Mouse (Mus musculus) forebrain, embryonic 16.5 days (tissue): Measurements from ENCODE around the gene Gmds. TPM values are rescaled to one million over a fixed set of nuclear protein-coding genes. Genes with fewer than 3 reads are reported as not detected.

ENCODE experiments used
- ATAC-seq: fragments of 200-750 bp; cut with Nextera tagmentation; 2 replicates; pipeline ENCODE4 v1.8.0; 2017; ENCODE audit warnings: mild to moderate bottlenecking, moderate library complexity
- H3K27ac ChIP-seq: fragments of 300-500 bp; sonication (generic); 2 replicates; pipeline ENCODE4 v1.5.1; 2014; ENCODE audit warnings: low read length, control low read depth
- H3K27me3 ChIP-seq: fragments of 300-500 bp; sonication (generic); replicated peaks from 2 replicates; pipeline ENCODE4 v1.6.1; 2014; ENCODE audit warnings: low read length; ENCODE audit not compliant: control insufficient read depth, insufficient read depth
- H3K36me3 ChIP-seq: fragments of 300-500 bp; sonication (generic); 2 replicates; pipeline ENCODE4 v1.6.1; 2014; ENCODE audit not compliant: control insufficient read depth, insufficient read depth
- H3K4me1 ChIP-seq: fragments of 300-500 bp; sonication (generic); replicated peaks from 2 replicates; pipeline ENCODE4 v1.6.1; 2014; ENCODE audit warnings: low read length; ENCODE audit not compliant: control insufficient read depth, insufficient read depth
- H3K4me2 ChIP-seq: fragments of 300-500 bp; sonication (generic); 2 replicates; pipeline ENCODE4 v1.6.1; 2014; ENCODE audit warnings: mild to moderate bottlenecking, low read length, control low read depth
- H3K4me3 ChIP-seq: fragments of 300-500 bp; sonication (generic); replicated peaks from 2 replicates; pipeline ENCODE4 v1.5.1; 2014; ENCODE audit warnings: mild to moderate bottlenecking, low read length, control low read depth
- H3K9ac ChIP-seq: fragments of 300-500 bp; sonication (generic); replicated peaks from 2 replicates; pipeline ENCODE4 v1.6.1; 2014; ENCODE audit warnings: low read depth, low read length, control low read depth
- H3K9me3 ChIP-seq: fragments of 300-500 bp; sonication (generic); 2 replicates; pipeline ENCODE4 v1.6.1; 2016; ENCODE audit warnings: low read length; ENCODE audit not compliant: control insufficient read depth
- WGBS: fragments of 180-500 bp; shearing (Covaris S2); extraction: QIAGEN DNeasy Blood & Tissue Kit; methylation state at CpG from one replicate; pipeline ENCODE4 v1.1.7; 2014; 5-methylcytosine and 5-hydroxymethylcytosine counted together
- polyA plus RNA-seq: library from polyadenylated mRNA; unstranded; fragments of >200 nt; fragmentation: Nextera tagmentation; extraction: Ambion mirVana; gene quantifications from 2 replicates; pipeline ENCODE4 v1.2.1, GENCODE M21; 2015

The Gmds gene
- polyA plus RNA-seq, 1 experiment from 2014 or later = 35.8 TPM

GRCm38 (mm10) chr13:31798075-31798474 is 540.5 kb downstream of the Gmds start:
- Histone ChIP-seq H3K27me3 (peaks cover 45% of the 10 kb centered on the region), H3K9ac (no peak overlapping the region), H3K36me3 (no peaks in the 10 kb centered on the region), H3K4me1 (peaks cover 14% of the 10 kb centered on the region), H3K4me2 (no peak overlapping the region), H3K27ac (no peak overlapping the region), H3K9me3 (no peaks in the 10 kb centered on the region), H3K4me3 (no peak overlapping the region)
- ATAC-seq = no peak
- 36% methylated on average over 9 of the region's 9 CpGs for WGBS

DNA sequence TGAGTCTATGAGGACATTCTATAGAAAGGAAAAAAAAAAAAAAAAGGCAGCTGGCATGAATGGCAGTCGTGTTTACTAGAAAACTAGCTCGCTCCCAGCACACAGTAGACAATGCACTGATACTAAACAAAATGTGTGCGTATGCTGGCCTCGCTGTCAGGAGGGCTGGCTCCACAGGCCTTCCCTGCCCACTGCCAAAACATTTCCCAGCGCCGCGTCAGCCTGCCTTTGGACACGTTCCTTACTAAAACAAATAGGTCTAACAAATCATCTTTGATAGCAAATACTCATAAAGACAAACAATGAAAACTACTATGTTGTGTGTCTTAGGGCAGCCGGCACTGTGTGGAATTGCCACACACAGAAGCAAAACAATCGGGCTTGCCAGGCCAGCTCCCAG is 541.2 kb downstream of the Gmds start:
- Histone ChIP-seq H3K27ac (no peak overlapping the region), H3K4me2 (no peak overlapping the region), H3K36me3 (no peaks in the 10 kb centered on the region), H3K9ac (no peak overlapping the region), H3K9me3 (no peaks in the 10 kb centered on the region), H3K4me1 (peaks cover 14% of the 10 kb centered on the region), H3K4me3 (no peak overlapping the region), H3K27me3 (peaks cover 40% of the 10 kb centered on the region)
- 33% methylated on average over 10 of the region's 10 CpGs for WGBS
- ATAC-seq = no peak

- no peak overlapping the region for H3K4me2 ChIP-seq
- H3K4me3 ChIP-seq = no peak overlapping the region
- WGBS = 57% methylated on average over 5 of the region's 5 CpGs
- no peaks in the 10 kb centered on the region for H3K36me3 ChIP-seq
- ATAC-seq = no peak; the same call in 1 of the 2 replicates
- no peaks in the 10 kb centered on the region for H3K9me3 ChIP-seq
- peaks cover 4% of the 10 kb centered on the region; the same call in 1 of the 2 replicates for H3K27me3 ChIP-seq
- H3K4me1 ChIP-seq = peaks cover 2% of the 10 kb centered on the region; the same call in 1 of the 2 replicates
- no peak overlapping the region for H3K27ac ChIP-seq
- no peak overlapping the region for H3K9ac ChIP-seq
Measured at GRCm38 (mm10) chr13:31793163-31793562, 545.4 kb downstream of the Gmds start.

DNA sequence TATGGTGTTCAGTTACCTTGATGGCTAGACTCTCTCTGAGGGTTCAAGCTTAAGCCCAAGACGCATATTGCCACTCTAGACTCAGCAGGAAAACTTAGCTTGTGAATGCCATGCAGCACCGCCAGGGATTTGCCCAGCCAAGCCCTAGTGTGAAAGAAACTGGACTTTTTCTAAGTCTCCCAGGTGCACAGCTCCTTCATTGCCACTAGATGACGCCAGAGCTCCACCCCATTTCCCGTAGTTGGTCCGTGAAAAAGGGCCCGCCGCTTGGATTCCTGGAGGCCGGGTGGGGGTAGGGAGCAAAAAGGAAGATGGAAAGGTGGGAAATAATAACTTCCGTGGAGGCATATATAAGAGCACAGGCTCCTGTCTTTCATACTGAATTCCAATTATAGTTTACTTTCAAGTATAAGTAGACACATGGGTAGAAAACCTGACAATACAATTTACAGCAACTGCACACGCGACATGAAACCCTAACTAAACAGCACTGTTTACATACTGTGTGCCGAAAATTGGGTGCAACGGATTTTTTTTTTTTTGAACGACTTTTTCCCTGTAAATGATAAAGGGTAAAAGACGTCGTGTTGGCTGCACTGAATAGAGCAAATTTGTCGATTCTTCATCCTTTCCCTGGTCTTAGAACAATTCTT is 545.9 kb downstream of the Gmds start:
- H3K27me3 ChIP-seq = peaks cover 4% of the 10 kb centered on the region; the same call in 1 of the 2 replicates
- no peak overlapping the region for H3K9ac ChIP-seq
- whole genome bisulfite sequencing = 18% methylated on average over 17 of the region's 17 CpGs
- H3K4me1 ChIP-seq = peaks cover 2% of the 10 kb centered on the region; the same call in 1 of the 2 replicates
- no peaks in the 10 kb centered on the region for H3K36me3 ChIP-seq
- H3K9me3 ChIP-seq = no peaks in the 10 kb centered on the region
- H3K4me3 ChIP-seq = no peak overlapping the region
- peak overlapping the region; percentile 23 for H3K4me2 ChIP-seq
- ATAC-seq = peak; percentile 66
- no peak overlapping the region for H3K27ac ChIP-seq

DNA sequence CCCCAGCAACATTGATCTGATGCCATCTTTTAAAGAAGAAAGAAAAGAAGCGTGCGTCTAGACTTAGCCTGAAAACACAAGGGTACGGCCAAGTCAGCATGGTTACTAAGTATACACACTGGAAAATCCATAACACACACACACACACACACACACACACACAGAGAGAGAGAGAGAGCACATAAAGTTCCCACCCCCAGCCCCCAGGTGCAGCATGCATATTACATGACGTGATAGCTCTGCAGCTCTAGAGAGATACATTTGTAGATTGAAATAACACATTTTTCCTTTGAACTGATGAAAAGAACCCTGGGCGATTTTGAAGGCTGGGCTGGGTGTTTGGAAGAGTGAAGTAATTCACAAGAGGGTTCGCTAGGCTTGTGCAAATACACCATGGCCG is 553.8 kb downstream of the Gmds start:
- no peak overlapping the region for H3K4me2 ChIP-seq
- H3K27ac ChIP-seq = no peak overlapping the region
- no peaks in the 10 kb centered on the region for H3K27me3 ChIP-seq
- WGBS = 83% methylated on average over 7 of the region's 7 CpGs
- no peak overlapping the region for H3K4me3 ChIP-seq
- ATAC-seq = no peak
- no peaks in the 10 kb centered on the region for H3K9me3 ChIP-seq
- H3K4me1 ChIP-seq = no peaks in the 10 kb centered on the region
- H3K36me3 ChIP-seq = no peaks in the 10 kb centered on the region
- H3K9ac ChIP-seq = no peak overlapping the region

- no peak overlapping the region for H3K4me2 ChIP-seq
- WGBS = 86% methylated on average over 2 of the region's 2 CpGs
- H3K27me3 ChIP-seq = no peaks in the 10 kb centered on the region
Measured at GRCm38 (mm10) chr13:31782063-31782462, 556.5 kb downstream of the Gmds start.

DNA sequence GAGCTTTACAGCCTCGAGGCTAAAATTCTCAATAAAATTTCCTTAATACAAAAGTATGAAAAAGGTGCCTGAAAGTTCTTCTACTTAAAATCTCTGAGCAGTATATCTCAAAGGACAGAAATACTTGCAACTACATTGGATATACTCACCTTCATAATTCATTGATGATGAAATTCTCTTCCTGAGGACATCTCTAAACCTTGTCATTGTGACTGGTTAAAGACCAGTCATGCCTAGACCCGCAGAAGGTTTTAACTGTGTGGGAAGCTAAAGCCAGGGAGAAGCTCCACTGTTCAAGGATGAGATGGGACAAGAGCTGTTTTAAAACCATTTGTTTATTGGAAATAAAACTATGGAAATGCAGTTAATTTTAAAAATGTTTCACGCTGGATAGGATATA is 558.2 kb downstream of the Gmds start:
- Histone ChIP-seq H3K9ac (no peak overlapping the region), H3K9me3 (no peaks in the 10 kb centered on the region), H3K4me2 (no peak overlapping the region), H3K4me1 (0 out of 2 replicates have a peak, but pooled peaks cover 2% of the 10 kb centered on the region), H3K4me3 (no peak overlapping the region), H3K27me3 (no peaks in the 10 kb centered on the region), H3K36me3 (no peaks in the 10 kb centered on the region), H3K27ac (no peak overlapping the region)
- 92% methylated on average over 3 of the region's 3 CpGs for WGBS
- ATAC-seq = no peak

More at GRCm38 (mm10) chr13:31782063-31782462, 556.5 kb downstream of the Gmds start:
- Histone ChIP-seq H3K36me3 (no peaks in the 10 kb centered on the region), H3K4me1 (no peaks in the 10 kb centered on the region), H3K27ac (no peak overlapping the region), H3K4me3 (no peak overlapping the region), H3K9me3 (no peaks in the 10 kb centered on the region), H3K9ac (no peak overlapping the region)
- ATAC-seq = no peak

GRCm38 (mm10) chr13:31779281-31779981 is 559.1 kb downstream of the Gmds start:
- Histone ChIP-seq H3K4me1 (0 out of 2 replicates have a peak, but pooled peaks cover 2% of the 10 kb centered on the region), H3K9ac (no peak overlapping the region), H3K27ac (no peak overlapping the region), H3K9me3 (no peaks in the 10 kb centered on the region), H3K36me3 (no peaks in the 10 kb centered on the region), H3K4me2 (no peak overlapping the region), H3K27me3 (no peaks in the 10 kb centered on the region), H3K4me3 (no peak overlapping the region)
- no peak for ATAC-seq
- WGBS = 79% methylated on average over 17 of the region's 17 CpGs

GRCm38 (mm10) chr13:31775762-31776161 is 562.8 kb downstream of the Gmds start:
- no peaks in the 10 kb centered on the region for H3K36me3 ChIP-seq
- ATAC-seq = 0 out of 2 replicates have a peak, but pooled peaks have one; percentile 26
- WGBS = 50% methylated on average over 5 of the region's 5 CpGs

More at GRCm38 (mm10) chr13:31775762-31776161, 562.8 kb downstream of the Gmds start:
- Histone ChIP-seq H3K4me1 (0 out of 2 replicates have a peak, but pooled peaks cover 2% of the 10 kb centered on the region), H3K4me3 (no peak overlapping the region), H3K9me3 (no peaks in the 10 kb centered on the region), H3K27ac (no peak overlapping the region), H3K9ac (no peak overlapping the region), H3K4me2 (no peak overlapping the region), H3K27me3 (no peaks in the 10 kb centered on the region)
